Mouse (Mus musculus) cerebral cortex, adult 2 months (tissue): ENCODE results near the gene Mapk11.

Experiments used
- WGBS: fragments of 180-500 bp; shearing (Covaris S2); methylation state at CpG from one replicate; pipeline ENCODE4 v1.1.7; 2018; 5-methylcytosine and 5-hydroxymethylcytosine counted together

The Mapk11 gene

DNA sequence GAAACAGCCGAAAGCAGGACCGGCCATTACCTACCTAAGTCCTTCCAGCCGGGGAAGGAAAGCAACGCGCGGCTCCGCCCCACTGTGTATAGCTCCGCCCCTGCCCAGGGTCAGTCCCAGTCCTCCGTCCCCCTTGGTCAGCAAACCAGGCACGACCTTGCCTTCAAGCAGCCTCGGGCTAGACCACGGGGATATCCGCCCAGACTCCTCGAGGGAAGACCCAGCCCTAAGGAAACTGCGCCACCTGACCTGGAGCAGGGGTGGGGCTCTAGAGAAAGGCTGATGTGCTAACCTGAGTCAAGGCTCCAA is 24.4 kb upstream of the Mapk11 start:
- 11% methylated on average over 15 of the region's 15 CpGs for WGBS

GRCm38 (mm10) chr15:89173024-89173905 is 23.8 kb upstream of the Mapk11 start:
- whole genome bisulfite sequencing, result under 1% methylated on average over 65 of the region's 65 CpGs

GRCm38 (mm10) chr15:89172276-89172935 is 23.0 kb upstream of the Mapk11 start:
- WGBS, result 46% methylated on average over 17 of the region's 17 CpGs

- 82% methylated on average over 5 of the region's 5 CpGs for WGBS
These were observed 22.2 kb upstream of the Mapk11 start for GRCm38 (mm10) chr15:89171526-89172051.

DNA sequence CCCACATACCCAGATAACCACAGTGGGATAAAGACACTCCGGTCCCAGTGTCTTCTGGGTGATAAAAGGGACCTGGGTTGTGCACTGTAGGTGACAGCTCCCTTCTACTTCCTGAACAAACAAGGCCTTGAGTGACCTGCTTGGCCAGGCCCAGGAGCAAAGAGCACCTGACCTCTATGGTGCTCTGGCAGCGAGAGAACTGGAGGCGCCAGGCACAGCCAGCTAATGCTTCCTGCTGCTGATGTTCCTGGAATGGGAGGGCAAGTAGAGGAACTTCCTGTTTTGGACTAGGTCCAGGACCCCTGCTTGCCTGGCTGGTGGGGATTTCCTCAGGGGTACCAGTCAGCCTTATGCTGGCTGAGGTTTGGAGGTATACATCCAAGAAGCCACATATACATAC is 20.7 kb upstream of the Mapk11 start:
- 62% methylated on average over 3 of the region's 3 CpGs for WGBS

- 12% methylated on average over 10 of the region's 10 CpGs for WGBS
These were observed 20.0 kb upstream of the Mapk11 start for GRCm38 (mm10) chr15:89169431-89169830.

DNA sequence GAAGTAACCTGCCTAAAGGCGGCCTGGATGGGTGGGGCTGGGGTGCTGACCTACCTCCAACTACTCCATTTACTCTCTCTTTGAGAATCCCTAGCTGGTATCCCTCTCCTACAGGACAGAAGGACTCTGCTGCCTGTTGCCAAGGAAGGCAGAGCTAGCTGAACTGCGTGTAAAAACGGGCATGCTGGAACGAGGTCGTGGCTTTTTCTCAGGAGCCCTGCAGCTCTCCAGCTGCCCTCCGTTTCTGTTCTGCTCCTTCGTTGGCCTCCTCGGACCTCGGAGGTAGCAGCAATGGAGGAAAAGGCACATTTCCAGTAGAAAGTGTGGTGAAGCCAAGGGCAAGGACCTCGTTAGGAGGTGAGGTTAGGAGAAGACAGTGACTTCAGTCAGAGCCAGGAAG is 19.5 kb upstream of the Mapk11 start:
- WGBS, result 43% methylated on average over 10 of the region's 10 CpGs

GRCm38 (mm10) chr15:89165478-89165877 is 16.1 kb upstream of the Mapk11 start:
- whole genome bisulfite sequencing, result 91% methylated on average over 12 of the region's 12 CpGs

- WGBS, result 89% methylated on average over 9 of the region's 9 CpGs
These were observed 12.0 kb upstream of the Mapk11 start for GRCm38 (mm10) chr15:89161397-89161796.

DNA sequence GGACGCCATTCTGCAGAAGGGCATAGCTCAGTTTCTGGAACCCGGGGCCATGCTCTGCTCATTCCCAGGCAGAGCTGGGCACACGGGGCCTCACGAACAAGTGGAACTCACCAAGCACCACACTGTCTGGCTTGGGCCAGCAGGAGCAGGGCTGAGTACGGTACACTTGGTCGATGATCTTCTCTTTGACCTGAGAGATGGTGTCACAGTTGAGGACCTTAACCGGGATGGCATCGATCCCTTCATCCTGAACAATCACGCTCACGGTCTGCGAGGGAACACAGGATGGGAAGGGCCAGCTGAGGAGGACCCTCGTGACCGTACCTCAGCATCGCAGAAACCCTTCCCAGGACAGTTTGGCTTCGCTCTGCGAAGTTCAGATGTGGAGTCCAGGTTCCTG is 9.1 kb upstream of the Mapk11 start:
- 95% methylated on average over 16 of the region's 16 CpGs for WGBS

DNA sequence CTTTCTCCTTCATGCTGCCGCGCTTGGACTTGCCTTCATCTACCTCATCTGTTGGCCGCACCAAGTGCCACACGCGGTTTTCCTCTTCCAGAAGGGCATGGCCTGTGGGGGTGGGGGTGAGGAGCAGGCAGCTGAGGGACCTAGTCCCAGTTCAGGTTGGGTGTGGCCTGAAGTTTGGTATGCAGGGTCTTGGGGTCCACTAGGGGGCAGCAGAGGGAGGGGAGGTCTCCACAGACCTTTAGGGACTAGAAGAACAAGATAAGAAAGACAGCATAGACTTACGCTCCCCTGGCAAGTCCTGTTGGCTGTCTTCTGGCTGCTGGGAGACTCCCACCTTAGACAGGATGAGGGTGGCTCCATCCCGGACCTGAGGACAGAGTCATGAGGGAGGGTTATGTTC is 8.5 kb upstream of the Mapk11 start:
- 69% methylated on average over 7 of the region's 7 CpGs for WGBS

- WGBS, result 21% methylated on average over 13 of the region's 13 CpGs
These were observed 588 bp upstream of the Mapk11 start for GRCm38 (mm10) chr15:89150041-89150390.

- WGBS, result 7% methylated on average over 25 of the region's 25 CpGs
These were observed 745 bp downstream of the Mapk11 start for GRCm38 (mm10) chr15:89148496-89149270.

DNA sequence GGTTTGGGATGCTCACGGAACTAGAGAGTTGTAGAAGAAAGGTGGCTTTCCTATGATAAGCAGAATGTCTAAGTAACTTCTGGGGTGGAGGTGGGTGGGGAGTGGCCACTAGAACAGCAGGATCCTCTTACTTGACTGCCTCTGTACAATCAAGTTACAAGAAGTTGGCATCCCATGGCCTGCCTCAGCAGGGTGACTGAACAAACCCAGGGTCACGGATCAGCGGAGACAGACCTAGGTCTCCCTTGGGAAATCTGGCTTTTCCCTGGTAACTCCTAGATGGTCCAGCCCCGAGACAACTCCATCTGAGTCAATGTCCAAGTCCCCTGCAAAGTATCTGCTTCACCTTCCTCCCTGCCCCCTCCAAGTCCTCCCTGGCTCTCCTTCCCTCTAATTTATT is 1.5 kb downstream of the Mapk11 start:
- WGBS, result 58% methylated on average over 4 of the region's 4 CpGs

GRCm38 (mm10) chr15:89147456-89147855 is 2.0 kb downstream of the Mapk11 start:
- WGBS, result 24% methylated on average over 10 of the region's 10 CpGs

GRCm38 (mm10) chr15:89147024-89147423 is 2.4 kb downstream of the Mapk11 start:
- WGBS, result 7% methylated on average over 16 of the region's 16 CpGs

- WGBS, result 5% methylated on average over 27 of the region's 27 CpGs
These were observed 2.9 kb downstream of the Mapk11 start for GRCm38 (mm10) chr15:89146537-89146936.

GRCm38 (mm10) chr15:89145813-89146350 is 3.5 kb downstream of the Mapk11 start:
- 86% methylated on average over 24 of the region's 24 CpGs for WGBS

DNA sequence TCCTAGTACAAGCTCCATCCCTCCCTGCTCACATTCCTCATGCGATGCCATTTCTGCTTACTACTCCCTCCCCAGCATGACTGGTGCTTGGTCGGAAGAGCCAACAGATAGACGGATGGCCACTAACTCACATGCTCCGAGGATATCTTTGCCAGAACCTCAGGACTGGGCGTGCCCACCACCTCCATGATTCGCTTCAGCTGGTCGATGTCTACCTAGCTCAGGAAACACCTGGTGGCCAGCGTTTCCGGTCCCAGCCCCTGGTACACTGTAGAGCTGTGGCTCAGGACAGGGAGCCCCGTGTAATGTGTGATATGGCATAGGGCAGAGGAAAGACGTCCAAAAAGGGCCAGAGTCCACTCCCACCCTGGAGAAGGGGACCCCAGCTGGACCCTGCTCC is 4.5 kb downstream of the Mapk11 start:
- WGBS, result 86% methylated on average over 11 of the region's 11 CpGs

- 91% methylated on average over 2 of the region's 2 CpGs for WGBS
These were observed 6.3 kb downstream of the Mapk11 start for GRCm38 (mm10) chr15:89143134-89143533.

GRCm38 (mm10) chr15:89141905-89142304 is 7.5 kb downstream of the Mapk11 start:
- whole genome bisulfite sequencing, result 68% methylated on average over 4 of the region's 4 CpGs

GRCm38 (mm10) chr15:89141443-89141842 is 8.0 kb downstream of the Mapk11 start:
- WGBS, result 36% methylated on average over 5 of the region's 5 CpGs
